Mouse (Mus musculus) liver, embryonic 14.5 days (tissue): ENCODE results near the gene Dhfr. TPM values are rescaled to one million over a fixed set of nuclear protein-coding genes. Genes with fewer than 3 reads are reported as not detected.

ENCODE experiments used
- ATAC-seq: fragments of 200-750 bp; cut with Nextera tagmentation; 2 replicates; pipeline ENCODE4 v1.8.0; 2017; ENCODE audit warnings: moderate number of reproducible peaks, mild to moderate bottlenecking, moderate library complexity; ENCODE audit not compliant: insufficient read depth
- DNase-seq, 3 experiments: peaks; one replicate each; pipeline ENCODE4 v3.0.0-alpha.2; 2012 to 2013; ENCODE audit warnings: low read depth in 3 of 3, low spot score in 3 of 3
- H3K27ac ChIP-seq: fragments of 300-500 bp; sonication (generic); 2 replicates; pipeline ENCODE4 v1.5.1; 2014; ENCODE audit warnings: moderate library complexity, mild to moderate bottlenecking, control low read depth, inconsistent platforms
- H3K27me3 ChIP-seq: fragments of 300-500 bp; sonication (generic); 2 replicates; pipeline ENCODE4 v1.6.1; 2014; ENCODE audit warnings: mild to moderate bottlenecking, low read length, moderate library complexity; ENCODE audit not compliant: control insufficient read depth, insufficient read depth
- H3K36me3 ChIP-seq: fragments of 300-500 bp; sonication (generic); replicated peaks from 2 replicates; pipeline ENCODE4 v1.6.1; 2014; ENCODE audit warnings: low read depth; ENCODE audit not compliant: control insufficient read depth, insufficient read depth
- H3K4me1 ChIP-seq, 2 experiments: fragments of 200-500 bp in 1 of 2; fragments of 300-500 bp in 1 of 2; sonication (generic) in 1 of 2; replicated peaks; 2 replicates each; pipeline ENCODE4 v1.6.1; 2012 to 2014; ENCODE audit warnings: antibody characterized with exemption in 1 of 2, inconsistent platforms in 1 of 2, low read length in 1 of 2; ENCODE audit not compliant: control insufficient read depth in 2 of 2, insufficient read depth in 2 of 2
- H3K4me2 ChIP-seq: fragments of 300-500 bp; sonication (generic); 2 replicates; pipeline ENCODE4 v1.6.1; 2014; ENCODE audit warnings: low read depth, mild to moderate bottlenecking, control low read depth, moderate library complexity
- H3K4me3 ChIP-seq, 2 experiments: fragments of 200-500 bp in 1 of 2; fragments of 300-500 bp in 1 of 2; sonication (generic) in 1 of 2; 2 replicates each; pipeline ENCODE4 v1.5.1; 2012 to 2014; ENCODE audit warnings: low read depth in 2 of 2, low read length in 2 of 2, mild to moderate bottlenecking in 2 of 2, control low read depth in 1 of 2, inconsistent platforms in 1 of 2, moderate library complexity in 1 of 2; ENCODE audit not compliant: insufficient read depth in 1 of 2
- H3K9ac ChIP-seq: fragments of 300-500 bp; sonication (generic); replicated peaks from 2 replicates; pipeline ENCODE4 v1.6.1; 2014; ENCODE audit warnings: mild to moderate bottlenecking, control low read depth, moderate library complexity
- H3K9me3 ChIP-seq: fragments of 300-500 bp; sonication (generic); 2 replicates; pipeline ENCODE4 v1.6.1; 2016; ENCODE audit warnings: low read length, mixed read lengths; ENCODE audit not compliant: control insufficient read depth
- CTCF ChIP-seq: IDR thresholded peaks from 2 replicates; pipeline ENCODE4 v1.5.1; 2016; ENCODE audit warnings: antibody characterized with exemption, low read depth, control low read depth
- EP300 ChIP-seq: IDR thresholded peaks from 2 replicates; pipeline ENCODE4 v1.6.1; 2016; ENCODE audit warnings: antibody characterized with exemption, low read depth
- WGBS: fragments of 180-500 bp; shearing (Covaris S2); extraction: QIAGEN DNeasy Blood & Tissue Kit; methylation state at CpG from one replicate; pipeline ENCODE4 v1.1.7; 2014; ENCODE audit not compliant: insufficient replicate concordance; 5-methylcytosine and 5-hydroxymethylcytosine counted together
- polyA plus RNA-seq, 2 experiments: library from polyadenylated mRNA; depleted of rRNA in 1 of 2; stranded (reverse) in 1 of 2; unstranded in 1 of 2; fragments of >200 nt; fragmentation: Nextera tagmentation in 1 of 2; extraction: Ambion mirVana in 1 of 2; gene quantifications; 2 replicates each; pipeline versions ENCODE4 v1.2.1 to v1.2.3; 2012 to 2014

Gene Dhfr
- polyA plus RNA-seq, 2 experiments, result 11.4 to 18.9 TPM

DNA sequence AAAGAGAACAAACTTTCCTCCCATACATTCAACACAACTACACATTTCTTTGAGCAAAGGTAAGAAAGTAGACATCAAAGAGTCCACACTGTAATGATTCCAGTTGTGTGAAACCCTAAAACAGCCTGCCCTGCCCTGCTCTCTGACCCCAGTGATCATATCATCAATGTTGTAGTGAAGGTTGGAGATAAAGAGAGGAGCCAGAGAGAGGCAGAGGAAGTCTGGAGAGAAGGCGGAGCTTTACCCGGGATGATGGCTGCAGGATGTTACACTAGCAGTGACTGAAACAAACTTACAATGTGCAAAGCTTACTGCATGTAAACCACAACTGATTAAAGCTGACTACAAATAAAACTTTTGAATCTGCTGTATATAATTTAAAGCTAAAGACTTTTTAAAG, 26.5 kb upstream of the Dhfr start:
- Histone ChIP-seq H3K4me3 (no peak overlapping the region), H3K36me3 (no peaks in the 10 kb centered on the region), H3K4me2 (no peak overlapping the region), H3K27me3 (no peaks in the 10 kb centered on the region), H3K9me3 (no peaks in the 10 kb centered on the region), H3K27ac (no peak overlapping the region), H3K9ac (no peak overlapping the region), H3K4me1 (peaks cover 0 to 5% of the 10 kb centered on the region in 2 experiments; a peak in 1 of 4 replicates)
- no peak for DNase-seq
- TF ChIP-seq EP300, result no peak
- TF ChIP-seq CTCF, result no peak
- ATAC-seq, result no peak
- WGBS, result 53% methylated on average over 2 of the region's 2 CpGs

DNA sequence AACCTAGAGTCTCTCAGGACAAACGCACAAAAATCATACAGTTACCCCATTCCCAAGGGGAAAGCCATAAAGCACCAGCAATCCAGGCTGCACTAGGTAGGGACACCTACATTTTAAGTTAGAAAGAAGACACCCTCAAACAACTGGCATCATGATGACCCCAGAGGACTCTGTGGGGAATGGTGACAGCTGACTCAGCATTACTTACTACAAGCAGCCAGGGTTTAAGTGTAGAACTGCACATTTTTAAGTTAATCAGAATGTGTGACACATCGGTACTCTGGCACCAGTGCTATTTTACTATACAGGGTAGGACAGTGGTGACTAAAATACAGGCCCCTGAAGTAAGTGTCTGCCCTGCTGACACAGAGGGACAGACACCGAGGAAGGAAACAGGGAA, 23.9 kb upstream of the Dhfr start:
- DNase-seq, result no peak
- Histone ChIP-seq H3K27me3 (no peaks in the 10 kb centered on the region), H3K9ac (no peak overlapping the region), H3K4me3 (no peak overlapping the region), H3K4me1 (peaks cover 0 to 5% of the 10 kb centered on the region in 2 experiments; a peak in 1 of 4 replicates), H3K9me3 (no peaks in the 10 kb centered on the region), H3K36me3 (no peaks in the 10 kb centered on the region), H3K27ac (no peak overlapping the region), H3K4me2 (no peak overlapping the region)
- 85% methylated on average over 3 of the region's 3 CpGs for WGBS
- TF ChIP-seq EP300 (no peak), CTCF (no peak)
- no peak for ATAC-seq

DNA sequence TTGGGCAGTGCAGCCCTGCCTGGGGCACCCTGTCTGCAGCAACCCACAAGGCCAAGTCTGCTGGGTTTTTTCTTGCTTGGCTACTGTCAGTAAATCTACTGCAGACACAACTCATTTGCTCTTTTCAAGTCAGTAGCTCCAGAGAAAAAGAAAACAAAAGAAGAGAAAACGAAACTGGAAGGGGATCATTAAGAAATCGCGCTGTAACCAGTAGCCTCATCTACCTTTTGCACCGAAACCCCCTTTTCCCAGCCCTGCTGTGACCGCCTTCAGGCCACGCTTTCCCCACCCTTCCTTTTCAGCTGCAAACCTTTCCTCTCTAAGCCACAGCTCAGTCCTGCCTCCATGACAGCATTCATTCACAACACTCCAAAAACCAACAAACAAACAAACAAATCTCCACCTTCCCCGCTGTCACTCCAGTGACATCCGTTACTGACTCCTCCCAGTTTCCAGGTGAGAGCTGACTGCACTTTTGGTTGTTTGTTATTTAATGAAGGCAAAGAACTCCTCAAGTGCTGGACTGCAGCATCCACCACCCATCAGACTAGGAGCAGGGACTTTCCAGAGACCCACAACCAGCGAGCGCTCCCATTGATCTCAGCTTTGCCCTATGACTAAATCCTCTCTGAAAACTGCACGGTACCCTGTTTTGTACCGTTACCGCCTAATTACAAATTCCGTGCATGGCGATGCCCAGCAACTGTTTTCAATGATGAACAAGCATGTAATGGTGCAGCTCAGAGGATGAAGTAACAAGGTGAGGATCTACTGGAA, 22.2 kb upstream of the Dhfr start:
- Histone ChIP-seq H3K9me3 (no peaks in the 10 kb centered on the region), H3K4me3 (no peak overlapping the region)

DNA sequence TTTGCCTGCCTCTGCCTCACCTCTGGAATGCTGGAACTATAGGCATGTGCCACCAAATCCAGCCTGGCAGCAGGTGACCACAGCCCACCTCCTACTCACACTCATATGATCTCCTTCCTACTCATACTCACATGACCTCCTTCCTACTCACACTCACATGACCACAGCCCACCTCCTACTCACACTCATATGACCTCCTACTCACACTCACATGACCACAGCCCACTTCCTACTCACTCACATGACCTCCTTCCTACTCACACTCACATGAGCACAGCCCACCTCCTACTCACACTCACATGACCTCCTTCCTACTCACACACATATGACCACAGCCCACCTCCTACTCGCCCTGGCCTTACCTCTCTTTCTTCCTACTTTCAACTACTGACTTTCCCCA, 17.7 kb upstream of the Dhfr start:
- 65% methylated on average over 1 of the region's 1 CpGs for WGBS

More for the DNA sequence above, 22.2 kb upstream of the Dhfr start:
- Histone ChIP-seq H3K4me1 (peaks cover 0 to 3% of the 10 kb centered on the region in 2 experiments; a peak in 1 of 4 replicates), H3K27ac (no peak overlapping the region), H3K9ac (no peak overlapping the region), H3K36me3 (no peaks in the 10 kb centered on the region), H3K4me2 (no peak overlapping the region), H3K27me3 (no peaks in the 10 kb centered on the region)
- DNase-seq (no peak), ATAC-seq (no peak)
- WGBS, result 84% methylated on average over 15 of the region's 15 CpGs
- TF ChIP-seq CTCF (no peak), EP300 (no peak)

DNA sequence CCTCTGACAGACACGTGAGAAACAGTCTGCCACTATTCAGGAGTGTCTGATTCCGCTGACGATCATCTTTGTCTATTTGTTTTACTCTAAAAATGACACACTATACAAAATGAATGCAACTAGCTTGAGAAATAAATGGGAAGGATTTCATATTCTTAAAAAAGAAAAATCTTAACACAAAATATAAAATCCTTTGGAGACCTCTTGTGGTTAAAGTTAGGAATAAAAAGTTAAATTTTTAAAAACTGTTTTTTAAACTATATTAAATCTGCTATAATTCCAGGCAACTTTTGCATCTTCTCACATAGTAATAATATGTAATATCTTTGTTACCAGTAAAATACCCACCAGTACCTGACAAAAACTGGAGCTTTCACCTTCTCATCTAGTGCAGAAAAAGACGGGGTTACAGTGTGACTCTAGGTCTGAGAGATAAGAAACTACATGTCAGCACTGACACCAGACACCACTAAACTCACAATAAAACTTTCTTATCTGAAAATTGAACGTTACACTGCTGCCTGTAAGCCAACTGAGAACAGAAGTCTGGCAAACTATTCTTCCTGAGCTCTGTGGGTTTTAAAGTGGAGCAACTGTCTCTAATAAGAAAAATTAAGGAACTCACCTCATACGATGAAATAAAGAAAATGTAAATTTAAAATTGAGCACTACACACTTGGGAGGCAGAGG, 16.6 kb upstream of the Dhfr start:
- WGBS, result 51% methylated on average over 6 of the region's 6 CpGs

More for the DNA sequence above, 17.7 kb upstream of the Dhfr start:
- H3K4me3 ChIP-seq, result no peak overlapping the region
- H3K36me3 ChIP-seq, result no peaks in the 10 kb centered on the region; the same call in 1 of the 2 replicates
- no peak for TF ChIP-seq EP300
- no peak for TF ChIP-seq CTCF
- H3K4me2 ChIP-seq, result no peak overlapping the region
- no peaks in the 10 kb centered on the region for H3K9me3 ChIP-seq
- no peak overlapping the region for H3K9ac ChIP-seq
- ATAC-seq (no peak), DNase-seq (no peak)
- H3K4me1 ChIP-seq, result no peaks in the 10 kb centered on the region
- H3K27me3 ChIP-seq, result no peaks in the 10 kb centered on the region
- H3K27ac ChIP-seq, result no peak overlapping the region

More for the DNA sequence above, 16.6 kb upstream of the Dhfr start:
- Histone ChIP-seq H3K27me3 (no peaks in the 10 kb centered on the region), H3K4me1 (no peaks in the 10 kb centered on the region), H3K9me3 (no peaks in the 10 kb centered on the region), H3K4me2 (no peak overlapping the region), H3K36me3 (no peaks in the 10 kb centered on the region; the same call in 1 of the 2 replicates), H3K4me3 (no peak overlapping the region), H3K9ac (no peak overlapping the region), H3K27ac (no peak overlapping the region)
- TF ChIP-seq CTCF, result no peak
- DNase-seq (no peak), ATAC-seq (no peak)
